Mouse (Mus musculus): Measurements from ENCODE around the gene Reg2.

GRCm38 (mm10) chr6:78448409-78448808, 53.0 kb downstream of the Reg2 start:
- TF ChIP-seq POLR2A (IDR thresholded peaks at IDR 0.05; ENCODE audit: low read depth, low read length) (no peak), CTCF (IDR thresholded peaks at IDR 0.05; ENCODE audit: borderline replicate concordance, insufficient read depth, low read length) (no peak)
